Mouse (Mus musculus): ENCODE measurements around the gene Fth1. TPM values are rescaled to one million over a fixed set of nuclear protein-coding genes. Genes with fewer than 3 reads are reported as not detected.
A peak's percentile ranks its signal among the peaks of the same experiment; 100 is the strongest.
"Not testable (repeated sequence)": the region's sequence is repeated elsewhere in the genome, so short reads cannot be mapped to it uniquely, and the experiment has no call there.

The Fth1 gene
- polyA plus RNA-seq, 1 experiment from 2014 or later = 2,252 TPM

- ATAC-seq (replicated peaks; ENCODE audit: extremely low read depth, insufficient read depth, low FRiP score) = no peak
- WGBS = 73% methylated on average over 1 of the region's 1 CpGs
- H3K9ac ChIP-seq (ENCODE audit: low read length) = peak overlapping the region; percentile 27; the same call in 1 of the 2 replicates
These were observed 25.0 kb upstream of the Fth1 start for GRCm38 (mm10) chr19:9955438-9955837.

DNA sequence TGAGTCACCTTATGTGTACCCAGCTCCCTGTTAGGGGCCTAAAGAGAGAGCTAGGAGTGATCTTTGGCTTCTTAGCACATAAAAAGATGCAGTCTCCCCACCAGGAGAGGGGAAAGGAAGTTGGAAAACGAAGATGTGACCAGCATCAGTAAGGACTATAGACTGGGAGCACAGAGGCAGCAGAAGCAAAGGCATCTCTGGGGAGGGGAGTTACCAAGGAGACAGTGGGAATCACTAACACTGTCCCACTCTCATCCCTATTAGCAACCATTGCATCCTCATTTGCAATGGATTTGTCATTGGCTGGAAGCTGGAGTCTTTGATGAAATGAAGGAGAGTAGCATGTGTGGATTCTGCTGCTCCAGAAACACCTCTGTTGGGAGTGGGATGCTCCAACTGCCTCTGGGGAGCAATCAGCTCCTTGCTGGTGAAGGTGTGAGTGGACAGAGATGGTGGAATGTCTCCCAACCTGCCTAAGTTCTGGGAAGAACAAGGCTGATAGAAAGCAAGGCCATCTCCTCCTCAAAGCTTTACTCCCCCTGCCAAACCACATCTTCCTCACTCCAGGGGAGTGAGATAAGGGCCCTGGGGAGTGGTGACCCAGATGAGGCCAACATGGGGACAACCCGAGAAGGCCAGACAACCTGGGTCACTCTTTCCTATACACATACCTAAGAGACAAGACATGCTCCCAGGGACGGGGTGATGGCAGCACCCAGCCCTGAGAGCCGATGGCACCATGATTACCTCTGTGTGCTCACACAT lies 23.6 kb upstream of the Fth1 start:
- Histone ChIP-seq H3K36me3 (ENCODE audit: control insufficient read depth, insufficient read depth) (no peaks in the 10 kb centered on the region), H3K27ac (ENCODE audit: low read length) (no peak overlapping the region), H3K27me3 (ENCODE audit: control insufficient read depth, insufficient read depth, low read length) (no peaks in the 10 kb centered on the region)

More at GRCm38 (mm10) chr19:9955438-9955837, 25.0 kb upstream of the Fth1 start:
- Histone ChIP-seq H3K4me1 (ENCODE audit: control insufficient read depth, insufficient read depth, low read length) (peaks cover 15% of the 10 kb centered on the region), H3K4me3 (ENCODE audit: low read length) (no peak overlapping the region), H3K9me3 (replicated peaks; ENCODE audit: control insufficient read depth, low read length) (peaks cover 3% of the 10 kb centered on the region; the same call in 1 of the 2 replicates), H3K4me2 (ENCODE audit: low read depth, low read length) (peak overlapping the region; percentile 5; the same call in 1 of the 2 replicates), H3K27ac (ENCODE audit: low read length) (peak overlapping the region; percentile 79), H3K27me3 (ENCODE audit: control insufficient read depth, insufficient read depth, low read length) (no peaks in the 10 kb centered on the region), H3K36me3 (ENCODE audit: control insufficient read depth, insufficient read depth) (no peaks in the 10 kb centered on the region)

DNA sequence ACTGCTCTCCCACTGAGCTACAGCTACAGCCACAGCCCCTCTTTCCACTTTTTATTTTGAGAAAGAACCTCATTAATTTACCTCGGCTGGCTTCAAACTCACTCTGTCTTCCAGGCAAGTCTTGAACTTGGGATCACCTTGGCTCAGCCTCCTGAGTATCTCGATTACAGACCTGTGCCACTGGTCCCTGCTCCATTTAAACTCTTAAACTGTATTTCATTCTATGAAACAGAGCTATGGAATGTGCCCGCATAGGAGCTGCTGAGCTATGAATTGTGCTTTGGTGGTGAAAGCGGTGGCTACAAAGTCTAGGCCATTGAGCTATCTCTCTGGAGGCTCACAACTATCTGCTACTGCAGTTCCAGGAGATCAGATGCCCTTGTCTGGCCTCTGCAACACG lies 22.4 kb upstream of the Fth1 start:
- H3K36me3 ChIP-seq (ENCODE audit: control insufficient read depth, insufficient read depth) = no peaks in the 10 kb centered on the region
- WGBS = 76% methylated on average over 5 of the region's 5 CpGs
- no peak overlapping the region for H3K9ac ChIP-seq (ENCODE audit: low read length)
- no peak for ATAC-seq (replicated peaks; ENCODE audit: extremely low read depth, insufficient read depth, low FRiP score)
- peaks cover 15% of the 10 kb centered on the region for H3K4me1 ChIP-seq (ENCODE audit: control insufficient read depth, insufficient read depth, low read length)
- H3K27ac ChIP-seq (ENCODE audit: low read length) = no peak overlapping the region
- no peak overlapping the region for H3K4me2 ChIP-seq (ENCODE audit: low read depth, low read length)
- H3K4me3 ChIP-seq (ENCODE audit: low read length) = no peak overlapping the region
- no peaks in the 10 kb centered on the region for H3K27me3 ChIP-seq (ENCODE audit: control insufficient read depth, insufficient read depth, low read length)
- H3K9me3 ChIP-seq (replicated peaks; ENCODE audit: control insufficient read depth, low read length) = no peaks in the 10 kb centered on the region

More for the DNA sequence above, 23.6 kb upstream of the Fth1 start:
- peaks cover 15% of the 10 kb centered on the region for H3K4me1 ChIP-seq (ENCODE audit: control insufficient read depth, insufficient read depth, low read length)
- peaks cover 3% of the 10 kb centered on the region; the same call in 1 of the 2 replicates for H3K9me3 ChIP-seq (replicated peaks; ENCODE audit: control insufficient read depth, low read length)
- H3K4me2 ChIP-seq (ENCODE audit: low read depth, low read length) = no peak overlapping the region
- no peak overlapping the region for H3K4me3 ChIP-seq (ENCODE audit: low read length)
- no peak for ATAC-seq (replicated peaks; ENCODE audit: extremely low read depth, insufficient read depth, low FRiP score)
- 62% methylated on average over 4 of the region's 4 CpGs for WGBS
- no peak overlapping the region for H3K9ac ChIP-seq (ENCODE audit: low read length)

DNA sequence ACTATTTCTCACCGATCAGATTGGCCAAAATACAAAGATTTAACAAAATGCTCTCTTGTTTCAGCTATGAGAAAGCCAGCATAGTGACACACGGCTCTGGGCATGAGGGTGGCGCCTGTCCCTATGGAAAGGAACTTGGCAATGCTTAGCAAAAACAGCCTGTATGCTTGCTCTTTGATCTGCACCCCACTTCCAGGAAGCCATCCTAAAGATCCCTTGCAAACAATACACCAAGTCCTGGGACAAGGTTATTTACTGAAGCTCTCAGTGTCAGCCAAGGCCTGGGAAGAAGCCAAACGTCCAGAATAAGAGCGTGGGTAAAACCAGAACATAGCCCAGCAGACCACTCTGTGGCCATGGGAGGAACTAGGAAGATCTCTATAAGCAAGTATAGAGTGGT lies 19.6 kb upstream of the Fth1 start:
- no peak overlapping the region for H3K9ac ChIP-seq (ENCODE audit: low read length)
- H3K4me2 ChIP-seq (ENCODE audit: low read depth, low read length) = no peak overlapping the region
- H3K9me3 ChIP-seq (replicated peaks; ENCODE audit: control insufficient read depth, low read length) = no peaks in the 10 kb centered on the region
- H3K27ac ChIP-seq (ENCODE audit: low read length) = no peak overlapping the region
- no peak overlapping the region for H3K4me3 ChIP-seq (ENCODE audit: low read length)
- H3K36me3 ChIP-seq (ENCODE audit: control insufficient read depth, insufficient read depth) = no peaks in the 10 kb centered on the region
- no peaks in the 10 kb centered on the region for H3K27me3 ChIP-seq (ENCODE audit: control insufficient read depth, insufficient read depth, low read length)
- no peak for ATAC-seq (replicated peaks; ENCODE audit: extremely low read depth, insufficient read depth, low FRiP score)
- 0 out of 2 replicates have a peak, but pooled peaks cover 3% of the 10 kb centered on the region for H3K4me1 ChIP-seq (ENCODE audit: control insufficient read depth, insufficient read depth, low read length)
- WGBS = 71% methylated on average over 5 of the region's 5 CpGs

GRCm38 (mm10) chr19:9964205-9964916 lies 16.0 kb upstream of the Fth1 start:
- 21% methylated on average over 7 of the region's 7 CpGs for WGBS
- no peaks in the 10 kb centered on the region for H3K27me3 ChIP-seq (ENCODE audit: control insufficient read depth, insufficient read depth, low read length)
- H3K4me3 ChIP-seq (ENCODE audit: low read length) = 0 out of 2 replicates have a peak overlapping the region, but pooled peaks have one; percentile 9
- no peak for ATAC-seq (replicated peaks; ENCODE audit: extremely low read depth, insufficient read depth, low FRiP score)
- no peak overlapping the region for H3K27ac ChIP-seq (ENCODE audit: low read length)
- no peaks in the 10 kb centered on the region for H3K36me3 ChIP-seq (ENCODE audit: control insufficient read depth, insufficient read depth)
- H3K9ac ChIP-seq (ENCODE audit: low read length) = no peak overlapping the region
- 0 out of 2 replicates have a peak, but pooled peaks cover 3% of the 10 kb centered on the region for H3K4me1 ChIP-seq (ENCODE audit: control insufficient read depth, insufficient read depth, low read length)
- H3K4me2 ChIP-seq (ENCODE audit: low read depth, low read length) = peak overlapping the region; percentile 40
- no peaks in the 10 kb centered on the region for H3K9me3 ChIP-seq (replicated peaks; ENCODE audit: control insufficient read depth, low read length)

- ATAC-seq (replicated peaks; ENCODE audit: extremely low read depth, insufficient read depth, low FRiP score) = no peak
- no peak overlapping the region for H3K27ac ChIP-seq (ENCODE audit: low read length)
- H3K9me3 ChIP-seq (replicated peaks; ENCODE audit: control insufficient read depth, low read length) = no peaks in the 10 kb centered on the region
- no peaks in the 10 kb centered on the region for H3K27me3 ChIP-seq (ENCODE audit: control insufficient read depth, insufficient read depth, low read length)
- H3K4me1 ChIP-seq (ENCODE audit: control insufficient read depth, insufficient read depth, low read length) = 0 out of 2 replicates have a peak, but pooled peaks cover 3% of the 10 kb centered on the region
- 48% methylated on average over 2 of the region's 2 CpGs for WGBS
- H3K36me3 ChIP-seq (ENCODE audit: control insufficient read depth, insufficient read depth) = no peaks in the 10 kb centered on the region
- H3K9ac ChIP-seq (ENCODE audit: low read length) = no peak overlapping the region
- H3K4me3 ChIP-seq (ENCODE audit: low read length) = no peak overlapping the region
- no peak overlapping the region for H3K4me2 ChIP-seq (ENCODE audit: low read depth, low read length)
These were observed 14.1 kb upstream of the Fth1 start for GRCm38 (mm10) chr19:9966096-9966867.

GRCm38 (mm10) chr19:9968081-9968787 lies 12.2 kb upstream of the Fth1 start:
- Histone ChIP-seq H3K4me3 (ENCODE audit: low read length) (no peak overlapping the region), H3K9ac (ENCODE audit: low read length) (no peak overlapping the region), H3K4me2 (ENCODE audit: low read depth, low read length) (no peak overlapping the region), H3K36me3 (ENCODE audit: control insufficient read depth, insufficient read depth) (no peaks in the 10 kb centered on the region), H3K27me3 (ENCODE audit: control insufficient read depth, insufficient read depth, low read length) (no peaks in the 10 kb centered on the region), H3K9me3 (replicated peaks; ENCODE audit: control insufficient read depth, low read length) (no peaks in the 10 kb centered on the region), H3K27ac (ENCODE audit: low read length) (no peak overlapping the region), H3K4me1 (ENCODE audit: control insufficient read depth, insufficient read depth, low read length) (0 out of 2 replicates have a peak, but pooled peaks cover 3% of the 10 kb centered on the region)
- no peak for ATAC-seq (replicated peaks; ENCODE audit: extremely low read depth, insufficient read depth, low FRiP score)
- 79% methylated on average over 8 of the region's 10 CpGs for WGBS

- Histone ChIP-seq H3K27ac (ENCODE audit: low read length) (peak overlapping the region; percentile 30; the same call in 1 of the 2 replicates), H3K4me1 (ENCODE audit: control insufficient read depth, insufficient read depth, low read length) (peaks cover 17% of the 10 kb centered on the region)
- ATAC-seq (replicated peaks; ENCODE audit: extremely low read depth, insufficient read depth, low FRiP score) = peak; percentile 70
- not testable (repeated sequence) for H3K36me3 ChIP-seq (ENCODE audit: control insufficient read depth, insufficient read depth); H3K9me3 ChIP-seq (replicated peaks; ENCODE audit: control insufficient read depth, low read length); H3K27me3 ChIP-seq (ENCODE audit: control insufficient read depth, insufficient read depth, low read length); H3K4me2 ChIP-seq (ENCODE audit: low read depth, low read length); H3K9ac ChIP-seq (ENCODE audit: low read length); H3K4me3 ChIP-seq (ENCODE audit: low read length)
- 28% methylated on average over 2 of the region's 2 CpGs for WGBS
These were observed 5.5 kb upstream of the Fth1 start for GRCm38 (mm10) chr19:9974853-9975252.

Data from heart, embryonic 16.5 days (tissue).